Mouse (Mus musculus) ovary, postnatal 14 days (tissue): ENCODE measurements around the gene Gas6.

Source experiments
- DNase-seq: peaks from one replicate; pipeline ENCODE4 v3.0.0; 2022; ENCODE audit warnings: low spot score

Gene Gas6

DNA sequence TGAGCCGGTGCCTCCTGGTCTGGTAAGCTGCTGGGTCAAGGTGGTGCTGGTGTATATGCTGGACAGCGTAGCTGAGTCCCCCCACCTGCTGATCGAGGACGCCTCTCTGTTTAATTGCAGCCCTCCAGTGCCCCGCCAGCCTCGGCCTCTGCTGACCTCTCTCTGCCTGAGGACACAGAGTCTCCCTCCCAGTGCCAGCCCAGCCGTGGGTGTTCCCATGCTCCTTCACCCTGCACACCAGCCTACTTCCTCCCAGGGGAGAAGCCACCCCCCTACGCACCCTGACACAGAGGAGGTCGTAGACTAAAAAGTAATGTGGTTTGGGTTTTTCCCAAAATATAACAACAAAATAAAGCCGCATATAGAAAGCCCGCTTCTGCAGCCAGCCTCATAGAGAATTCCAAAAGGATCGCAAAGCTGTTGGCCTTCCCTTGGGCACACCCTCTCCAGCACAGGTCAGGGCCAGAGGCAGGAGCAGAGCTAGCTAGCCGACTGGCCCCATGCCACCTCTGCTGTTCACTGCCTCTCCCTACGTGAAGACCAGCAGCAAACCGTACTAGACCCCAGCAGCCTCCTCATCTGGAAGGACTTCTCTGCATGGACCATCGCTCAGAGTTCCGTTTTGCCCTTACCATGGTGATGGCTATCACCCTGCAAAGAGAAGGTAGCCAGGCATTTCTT lies 33.1 kb downstream of the Gas6 start:
- DNase-seq = no peak

DNA sequence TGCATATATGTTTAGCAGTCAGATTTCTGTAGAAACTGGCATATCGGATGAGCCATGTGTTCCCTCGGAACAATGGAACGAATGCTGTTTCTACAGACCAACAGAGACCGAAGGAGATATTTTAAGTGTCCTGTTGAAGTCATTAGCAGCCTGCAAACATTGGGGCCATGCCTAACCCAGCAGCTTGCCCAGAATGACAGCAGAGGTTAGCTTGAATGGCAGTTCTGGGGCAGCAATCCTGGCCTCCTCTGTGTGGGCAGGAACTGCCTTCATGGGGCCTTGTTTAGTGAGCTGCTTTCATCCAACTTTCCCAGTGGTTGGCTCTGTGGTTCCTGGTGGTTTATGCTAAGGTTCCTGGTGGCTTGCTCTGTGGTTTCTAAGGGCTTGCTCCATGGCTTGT lies 34.9 kb downstream of the Gas6 start:
- no peak for DNase-seq

DNA sequence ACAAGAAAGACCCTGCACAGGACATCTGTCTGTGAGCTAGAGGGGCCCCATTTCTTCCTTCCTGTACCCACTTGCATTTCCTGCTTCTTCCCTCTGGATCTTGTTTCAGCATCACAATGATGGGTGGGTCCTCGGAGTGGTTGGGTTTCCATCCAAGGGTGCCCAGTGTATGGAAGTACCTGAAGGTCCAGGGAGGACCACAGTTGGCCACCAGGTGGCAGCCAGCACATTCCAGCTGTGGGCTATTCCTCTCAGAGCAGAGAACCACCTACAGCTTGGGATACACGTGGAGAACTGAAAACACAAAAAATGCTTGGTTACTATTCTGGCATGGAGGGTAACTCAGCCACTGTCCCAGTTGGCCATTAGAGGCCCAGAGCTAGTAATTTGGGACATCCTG lies 39.0 kb downstream of the Gas6 start:
- peak; percentile 52 for DNase-seq

DNA sequence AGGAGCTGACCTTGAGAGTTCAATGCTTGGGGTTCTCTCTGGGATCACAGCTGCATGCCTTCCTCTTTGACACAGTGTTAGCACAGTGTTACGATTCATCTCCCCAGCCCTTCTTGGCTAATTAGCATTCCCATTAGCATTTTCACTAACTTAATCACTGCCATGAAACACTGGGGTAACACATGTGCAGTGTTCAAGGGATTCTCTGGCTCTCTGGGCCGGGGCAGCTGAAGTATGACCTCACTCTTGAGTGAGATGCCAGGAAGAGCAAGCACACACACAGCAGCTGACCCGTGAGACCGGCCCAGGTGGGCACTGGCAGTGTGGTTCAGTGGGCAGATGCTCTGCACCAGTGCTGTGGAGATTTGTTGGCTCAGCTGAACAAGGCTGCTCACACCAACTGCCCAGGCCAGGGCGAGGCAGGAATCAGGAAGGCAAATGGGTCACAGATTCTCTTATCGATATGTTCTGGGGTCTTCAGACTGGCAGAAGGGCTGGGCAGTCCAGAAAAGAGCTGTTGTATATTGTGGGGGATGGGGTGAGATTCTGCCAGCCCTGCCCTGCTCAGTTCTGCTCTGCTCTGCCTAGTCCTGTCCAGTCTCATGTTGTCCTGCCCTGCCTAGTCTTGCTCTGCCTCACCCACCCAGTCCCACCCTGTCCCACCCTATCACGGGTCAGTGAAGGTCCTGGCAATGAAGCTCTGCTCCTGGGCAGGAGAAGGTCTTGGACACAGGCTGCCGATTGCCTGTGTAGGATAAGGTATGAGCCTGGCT lies 39.8 kb downstream of the Gas6 start:
- no peak for DNase-seq

DNA sequence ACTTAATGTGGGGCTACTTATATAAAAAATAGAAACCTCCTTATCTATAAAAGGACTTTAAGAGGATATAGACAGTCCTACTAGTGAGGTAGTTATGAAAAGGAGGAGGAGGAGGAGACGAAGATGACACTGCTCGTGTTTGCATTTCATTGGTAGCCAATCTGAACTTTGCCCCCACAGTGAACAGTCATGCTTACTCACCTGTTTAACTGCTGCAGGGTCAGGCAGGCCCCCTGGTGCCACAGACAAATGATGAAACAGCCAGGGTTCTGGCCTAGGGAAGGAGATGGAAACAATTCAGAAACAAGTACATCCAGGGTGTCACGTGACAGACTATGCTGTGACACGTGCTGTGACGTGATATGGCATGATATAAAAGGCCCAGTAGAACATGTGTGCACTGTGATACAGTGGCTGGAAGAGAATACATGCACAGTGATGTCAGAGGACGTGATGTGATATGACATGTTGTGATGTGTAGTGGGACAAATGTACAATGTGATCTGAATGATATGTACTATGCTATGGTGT lies 42.5 kb downstream of the Gas6 start:
- DNase-seq = no peak

DNA sequence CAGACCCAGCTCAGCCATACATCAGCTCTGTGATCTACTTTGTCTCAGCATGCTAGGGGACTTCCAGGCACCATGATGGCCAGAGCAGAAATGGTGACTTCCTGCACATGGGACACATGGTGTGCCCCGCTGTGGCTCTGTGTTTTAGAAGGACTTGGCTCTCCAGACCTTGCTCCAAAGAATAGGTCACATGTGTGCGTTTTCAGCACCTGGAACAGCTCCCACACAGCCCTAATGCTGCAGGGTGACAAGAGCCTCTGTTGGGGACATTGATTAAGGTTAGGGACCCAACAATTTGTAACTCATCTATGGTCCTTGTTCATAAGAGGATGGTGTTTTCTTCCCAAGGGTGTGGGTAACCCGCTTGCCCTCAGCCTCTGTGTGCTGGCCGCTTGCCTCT lies 46.1 kb downstream of the Gas6 start:
- DNase-seq = no peak

DNA sequence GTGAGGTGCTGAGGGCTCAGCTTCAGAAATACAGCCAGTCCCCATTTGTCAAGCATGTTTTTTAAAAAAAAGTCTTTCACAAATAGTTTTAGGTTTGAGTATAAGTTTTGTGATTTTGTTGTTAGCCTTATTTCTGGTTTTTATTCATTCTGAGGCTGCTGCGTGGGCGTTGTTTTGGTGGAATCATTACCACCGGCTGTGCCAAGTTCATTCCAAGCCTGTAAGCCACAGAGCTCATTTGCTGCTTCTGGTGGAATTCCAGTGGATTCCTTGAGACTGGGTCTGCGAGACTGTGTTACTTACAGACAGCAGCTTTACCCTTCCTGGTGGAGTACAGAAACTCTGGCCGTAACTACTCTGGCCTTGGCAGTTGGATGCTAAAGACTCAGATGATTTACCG lies 47.8 kb downstream of the Gas6 start:
- DNase-seq = no peak

DNA sequence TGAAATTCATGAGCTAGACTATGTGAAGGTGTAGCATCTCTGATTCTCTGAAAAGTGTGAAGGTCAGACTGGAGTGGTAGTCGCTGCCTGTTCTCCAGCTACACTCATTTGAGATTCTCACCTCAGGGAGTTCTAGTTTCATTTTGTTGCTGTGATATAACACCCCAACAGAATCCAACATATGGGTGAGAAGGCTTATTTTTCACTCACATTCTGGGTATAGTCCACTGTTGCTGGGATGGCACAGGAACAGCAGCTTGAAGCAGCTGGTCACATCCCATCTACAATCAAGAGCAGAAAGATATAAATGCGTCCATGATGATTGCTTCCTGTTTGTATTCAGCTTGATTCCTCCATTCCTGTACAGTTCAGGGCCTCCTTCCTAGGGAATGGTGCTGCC lies 52.1 kb downstream of the Gas6 start:
- DNase-seq = no peak

DNA sequence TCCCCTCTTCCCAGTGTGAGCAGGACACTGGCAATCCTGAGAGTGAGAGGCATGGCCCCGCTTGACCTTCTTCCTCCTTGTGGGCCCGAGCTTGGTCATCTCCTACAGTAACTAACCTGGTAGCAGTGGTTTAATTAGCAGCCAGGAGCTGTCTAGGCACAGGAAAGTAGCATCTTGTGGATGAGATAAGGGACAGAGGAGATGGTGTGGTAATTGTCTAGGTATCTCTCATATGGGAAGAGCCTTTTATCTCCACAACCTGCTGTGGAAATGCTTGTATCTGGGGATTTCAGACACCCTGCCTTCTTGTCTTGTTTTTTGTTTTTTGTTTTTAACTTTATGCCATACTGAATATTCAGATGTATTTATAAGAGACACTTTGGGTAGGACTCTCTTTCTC lies 56.8 kb downstream of the Gas6 start:
- DNase-seq = no peak

DNA sequence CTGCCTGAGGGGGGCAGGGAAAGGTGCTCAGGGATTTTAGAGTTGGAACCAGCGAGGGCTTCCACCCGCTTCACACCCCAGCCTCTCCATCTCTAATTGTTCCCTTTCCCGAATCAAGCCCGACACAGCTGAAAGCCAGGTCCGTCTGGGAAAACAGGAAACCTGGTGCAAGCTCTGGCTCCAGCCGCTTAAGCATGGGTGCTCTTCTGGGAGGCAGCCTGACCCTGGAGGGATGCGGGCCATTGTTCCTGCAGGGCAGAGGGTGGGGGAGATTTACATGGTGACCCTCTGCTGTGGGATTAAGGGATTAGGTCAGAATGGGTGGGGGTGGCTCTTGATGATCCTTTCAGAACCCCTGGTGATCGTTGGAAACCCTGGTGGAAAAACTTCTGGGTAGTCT lies 58.2 kb downstream of the Gas6 start:
- DNase-seq = no peak

DNA sequence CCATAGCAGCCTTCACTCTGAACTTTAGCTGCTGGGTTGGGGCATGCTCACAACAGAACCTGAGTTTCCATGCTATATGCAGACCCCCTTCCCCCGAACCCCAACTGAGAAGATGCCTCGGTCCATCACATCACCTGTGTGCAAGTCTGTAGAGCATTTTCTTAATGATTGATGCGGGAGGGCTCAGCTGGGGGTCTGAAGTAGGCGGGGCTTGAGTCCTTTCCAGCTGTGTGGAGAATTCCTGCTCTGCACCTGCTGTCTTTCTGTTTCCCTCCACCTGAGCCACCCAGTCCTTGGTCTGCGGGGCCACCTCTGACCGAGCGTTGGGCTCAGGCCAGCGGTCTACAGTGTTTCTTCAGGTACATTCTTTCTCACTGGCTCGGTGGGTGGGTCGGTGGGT lies 59.4 kb downstream of the Gas6 start, which contains the start of gene Tmem255b:
Gene Tmem255b (plus strand): TSS at position 301 of the 400 bp plus-strand sequence.
- DNase-seq = no peak

DNA sequence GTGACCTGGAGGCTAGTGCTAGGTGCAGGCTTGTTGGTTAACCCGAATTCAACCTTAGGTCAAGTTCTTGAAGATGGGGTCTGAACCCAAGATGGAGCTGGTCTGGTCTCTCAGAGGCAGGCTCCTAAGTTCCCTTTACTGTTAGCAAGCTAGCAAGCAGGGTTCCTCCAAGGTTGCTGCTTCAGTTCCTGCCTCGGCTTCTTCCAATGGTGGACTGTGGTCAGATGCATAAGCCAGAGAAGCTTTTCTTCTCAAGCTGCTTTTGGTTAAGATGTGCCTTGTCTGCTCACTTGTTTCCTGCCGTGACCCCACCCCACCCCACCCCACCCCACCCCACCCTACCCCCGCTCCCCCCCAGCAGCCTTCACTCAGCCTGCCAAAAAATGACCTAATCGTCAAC lies 61.2 kb downstream of the Gas6 start:
- DNase-seq = no peak

DNA sequence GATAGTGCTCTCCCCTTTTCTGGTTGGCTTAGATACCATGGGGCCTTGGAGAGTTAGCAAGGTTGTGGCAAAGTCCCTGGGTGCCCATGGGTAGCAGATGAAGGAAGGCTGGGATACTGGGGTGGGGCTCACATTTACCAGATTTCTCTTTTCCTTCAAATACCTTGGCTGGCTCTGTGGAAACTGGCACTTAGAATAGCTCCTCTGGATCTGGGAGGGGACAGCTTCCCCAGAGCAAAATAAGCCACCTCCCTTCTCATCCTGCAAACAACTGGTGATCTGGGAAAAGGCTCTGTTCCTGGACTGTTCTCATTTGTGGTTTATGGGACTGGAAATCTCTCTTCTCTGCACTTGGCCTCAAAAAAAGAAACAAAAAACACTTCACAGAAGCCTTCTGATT lies 63.4 kb downstream of the Gas6 start:
- DNase-seq = no peak

DNA sequence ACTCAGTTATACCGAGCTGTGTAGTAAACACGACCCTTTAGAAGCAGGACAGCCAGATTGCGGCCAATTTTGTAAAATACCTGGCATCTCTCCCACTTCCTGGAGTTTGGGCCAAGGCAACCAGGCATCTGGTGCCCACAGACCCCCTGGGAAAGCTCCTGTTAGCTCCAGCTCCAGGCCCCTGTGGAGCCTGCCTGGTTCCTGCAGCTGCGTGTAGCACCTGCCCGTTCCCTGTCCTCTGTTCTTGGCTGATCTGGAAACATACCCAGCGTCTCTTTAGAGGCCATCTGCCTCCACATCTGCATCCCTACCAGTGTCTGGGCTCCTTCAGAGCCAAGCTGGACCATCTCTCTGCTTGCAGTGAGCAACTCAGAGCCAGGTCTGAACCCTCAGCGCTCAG lies 63.9 kb downstream of the Gas6 start:
- DNase-seq = no peak

DNA sequence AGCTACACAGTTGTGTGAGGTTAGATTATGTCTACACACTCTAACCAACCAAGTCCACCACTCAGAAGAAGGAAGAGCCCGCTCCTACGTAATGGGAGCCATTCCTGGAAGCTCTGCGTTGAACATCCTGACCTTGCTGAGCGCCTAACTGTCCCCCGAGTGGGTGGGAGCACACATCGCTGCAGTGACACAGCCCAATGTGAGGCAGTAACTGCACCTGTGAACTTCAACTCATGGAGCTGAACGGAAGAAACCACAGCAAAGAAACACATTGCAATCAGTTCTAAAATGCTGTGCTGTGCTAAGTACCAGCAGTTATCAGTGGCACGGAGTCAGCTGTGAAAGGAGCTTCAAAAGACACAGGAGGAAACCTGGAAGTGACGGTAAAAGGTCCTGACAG lies 66.1 kb downstream of the Gas6 start:
- DNase-seq = no peak

DNA sequence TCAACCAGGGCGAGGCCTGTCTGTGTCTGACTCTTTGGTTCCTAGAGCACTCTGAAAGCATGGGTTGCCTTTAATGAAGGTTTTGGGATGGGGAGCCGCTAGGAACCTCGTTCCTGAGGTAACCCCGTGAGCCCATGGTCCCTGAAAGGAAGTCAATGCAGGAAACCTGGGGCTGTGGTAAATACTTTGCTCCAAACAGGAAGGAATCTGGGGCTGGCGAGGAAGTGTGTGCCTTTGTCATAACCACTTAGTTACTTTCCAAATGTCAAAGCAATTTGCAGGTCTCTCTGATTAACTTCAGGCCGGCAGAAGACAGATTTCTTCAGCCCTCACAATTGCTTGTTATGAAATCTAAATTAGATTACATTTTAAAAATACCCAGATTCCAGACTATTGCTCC lies 66.9 kb downstream of the Gas6 start:
- no peak for DNase-seq

DNA sequence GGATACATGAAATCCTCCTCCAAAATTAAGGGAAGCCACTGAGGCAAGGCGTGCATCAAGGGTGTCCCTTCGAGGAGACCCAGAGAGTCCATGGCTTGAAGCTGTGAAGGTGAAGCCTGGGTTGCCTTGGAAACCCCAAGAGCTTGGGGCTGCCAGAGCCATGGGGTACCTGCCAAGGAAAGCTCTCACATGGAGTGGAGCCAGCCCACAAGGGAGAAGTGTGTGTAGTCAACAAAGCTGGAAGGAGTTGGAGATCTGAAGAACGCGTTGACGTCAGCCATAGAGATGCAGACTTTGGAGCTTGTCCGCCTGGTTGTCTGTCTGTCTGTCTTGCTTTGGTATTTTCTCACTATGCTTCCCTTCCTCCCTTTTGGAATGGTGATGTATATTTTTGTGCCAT lies 73.3 kb downstream of the Gas6 start:
- DNase-seq = no peak

DNA sequence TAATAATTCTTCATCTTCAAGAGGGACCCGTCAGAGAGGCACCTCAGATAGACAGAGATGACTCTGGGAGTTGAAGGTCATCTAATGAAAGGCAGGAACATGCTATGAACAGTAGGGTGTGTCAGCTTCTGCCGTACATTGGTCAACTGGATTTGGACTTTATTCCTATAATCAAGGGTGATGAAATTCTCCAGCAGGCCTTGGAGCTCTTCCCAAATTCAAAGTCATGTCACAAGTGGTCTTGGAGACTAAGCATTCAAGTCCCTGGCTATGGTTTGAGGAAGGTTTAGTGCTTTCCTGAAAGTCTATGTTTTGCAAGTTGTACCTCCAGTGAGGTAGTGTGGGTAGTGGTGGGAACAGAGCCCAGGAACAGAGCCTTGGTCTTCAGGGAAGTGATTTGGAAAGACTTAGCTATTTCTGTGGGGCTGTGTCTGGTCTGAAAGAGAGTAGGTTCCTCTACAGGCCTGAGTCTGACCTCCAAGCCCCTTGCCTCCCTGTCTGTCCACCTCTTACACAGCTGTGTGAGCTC lies 75.1 kb downstream of the Gas6 start:
- no peak for DNase-seq

DNA sequence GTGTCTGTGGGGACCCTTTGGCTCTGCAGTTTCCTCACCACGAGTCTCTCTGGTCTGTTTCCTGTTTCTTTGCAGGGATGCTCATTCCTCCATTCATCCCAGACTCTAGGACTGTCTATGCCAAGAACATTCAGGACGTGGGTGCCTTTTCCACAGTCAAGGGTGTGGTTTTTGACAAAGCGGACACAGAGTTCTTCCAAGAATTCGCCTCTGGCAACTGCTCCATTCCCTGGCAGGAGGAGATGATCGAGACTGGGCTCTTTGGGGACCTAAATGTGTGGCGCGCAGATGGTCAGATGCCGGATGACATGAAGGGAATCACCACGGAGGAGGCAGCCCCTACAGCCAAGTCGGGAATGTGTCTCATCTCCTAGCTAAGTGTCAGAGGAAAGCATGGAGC lies 78.4 kb downstream of the Gas6 start:
- no peak for DNase-seq
